Mouse (Mus musculus): ENCODE results near the gene Mien1.

DNA sequence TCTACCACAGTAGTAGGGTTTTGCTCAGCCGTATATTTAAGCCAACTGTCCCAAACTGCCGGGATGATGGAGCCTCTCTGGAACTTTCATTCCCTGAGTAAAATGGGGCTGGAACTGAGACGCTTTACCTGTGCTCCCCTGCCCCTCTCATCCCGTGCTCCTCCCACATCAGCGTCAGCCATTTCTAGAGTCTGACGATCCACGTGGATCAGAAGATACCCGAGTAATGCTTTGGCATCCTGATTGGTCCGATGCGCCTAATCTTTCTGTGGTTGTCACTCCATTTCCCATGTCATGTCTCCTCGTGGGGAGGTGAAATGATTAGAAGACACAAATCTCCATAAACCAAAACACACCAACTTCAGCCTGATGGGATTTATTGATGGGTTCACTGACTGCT is 36.2 kb upstream of the Mien1 start:
- no peak for TF ChIP-seq POLR2A (IDR thresholded peaks at IDR 0.05; ENCODE audit: borderline replicate concordance, extremely low read depth, low read depth, low read length)
- TF ChIP-seq CTCF (IDR thresholded peaks at IDR 0.05; ENCODE audit: insufficient read depth, low read length) = no peak

Data from lung, adult 2 months (tissue).